Mouse (Mus musculus): Measurements from ENCODE around the gene Senp6. TPM values are rescaled to one million over a fixed set of nuclear protein-coding genes. Genes with fewer than 3 reads are reported as not detected.
A peak's percentile ranks its signal among the peaks of the same experiment; 100 is the strongest.

The Senp6 gene
- total RNA-seq, 1 experiment, result 86.7 TPM

DNA sequence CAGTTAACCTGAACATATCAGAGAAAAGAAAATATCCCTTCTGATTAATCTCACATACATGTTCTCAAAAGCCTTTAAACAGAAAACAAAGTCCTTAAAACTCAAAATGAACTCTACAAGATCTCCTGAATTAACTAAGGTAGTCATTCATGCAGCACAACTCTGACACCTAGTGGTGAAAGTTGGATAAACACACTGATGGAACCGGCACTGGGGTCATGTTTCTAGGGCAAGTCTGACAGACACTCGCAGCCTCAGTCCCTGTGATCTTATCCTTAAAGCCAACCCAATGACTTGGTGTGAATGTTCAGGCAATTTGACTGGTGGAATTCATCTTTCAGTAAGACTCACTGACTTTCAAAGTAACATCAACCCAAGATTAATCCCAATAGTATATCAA lies 40.7 kb upstream of the Senp6 start:
- in situ Hi-C loops (cut with MboI; ENCODE audit: low sequenced_read_pairs in 2 of 2, unreplicated experiment in 2 of 2), result no loop called here
- peak; percentile 51; the same call in 1 of the 2 replicates for TF ChIP-seq ZC3H11A (IDR thresholded peaks at IDR 0.05; ENCODE audit: borderline replicate concordance, low read depth, low read length)
- no peak for TF ChIP-seq CHD2 (IDR thresholded peaks at IDR 0.05; ENCODE audit: low read depth, low read length)
- TF ChIP-seq HCFC1 (IDR thresholded peaks at IDR 0.05; ENCODE audit: borderline replicate concordance, insufficient read depth, low read length), result no peak
- no peak for TF ChIP-seq ZNF384 (IDR thresholded peaks at IDR 0.05; ENCODE audit: low read depth, low read length)
- TF ChIP-seq MAFK (IDR thresholded peaks at IDR 0.05; ENCODE audit: insufficient read depth, low read depth, low read length), result no peak
- H3K4me1 ChIP-seq (ENCODE audit: control insufficient read depth in 2 of 2, insufficient read depth in 2 of 2, low read length in 2 of 2, poor library complexity in 1 of 2), result peaks cover 0 to 2% of the 10 kb centered on the region in 2 experiments; a peak in 1 of 4 replicates
- peak; percentile 82 for DNase-seq (ENCODE audit: low read depth, low spot score)
- no peak overlapping the region for H3K4me3 ChIP-seq (ENCODE audit: insufficient read depth in 1 of 2, low read depth in 1 of 2, low read length in 2 of 2, poor library complexity in 1 of 2, severe bottlenecking in 1 of 2)
- H3K36me3 ChIP-seq (ENCODE audit: control insufficient read depth, insufficient read depth, low read length, poor library complexity, severe bottlenecking), result no peaks in the 10 kb centered on the region
- no peak overlapping the region for H3K27ac ChIP-seq (ENCODE audit: insufficient read depth, low read depth, low read length, poor library complexity, severe bottlenecking)
- no peak overlapping the region for H3K9ac ChIP-seq (ENCODE audit: insufficient read depth, low read depth, low read length, poor library complexity, severe bottlenecking)
- peaks cover 4% of the 10 kb centered on the region; the same call in 1 of the 2 replicates for H3K9me3 ChIP-seq (ENCODE audit: control insufficient read depth, insufficient read depth, low read depth, low read length)

DNA sequence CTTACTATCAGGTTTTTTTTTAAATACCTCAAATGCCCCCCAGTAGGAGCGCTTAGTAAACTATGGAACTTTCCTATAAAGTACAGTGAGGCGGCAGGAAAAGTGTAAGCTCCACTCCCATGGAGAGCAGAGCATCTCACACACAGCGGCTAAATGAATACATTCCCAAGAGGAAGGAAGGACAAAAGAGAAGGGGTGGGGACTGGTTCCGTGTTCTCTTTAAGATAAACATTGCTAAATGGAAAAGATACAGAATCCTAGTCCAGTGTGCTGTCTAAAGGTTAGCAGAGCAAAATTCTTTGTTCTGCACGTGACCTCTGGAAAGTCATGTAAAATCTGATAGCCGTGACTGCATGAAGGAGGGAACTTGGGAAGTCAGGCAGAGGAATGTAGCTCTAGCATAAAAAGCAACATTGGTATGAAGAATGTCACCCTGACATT lies 40.1 kb upstream of the Senp6 start:
- peaks cover 0 to 2% of the 10 kb centered on the region in 2 experiments; a peak in 1 of 4 replicates for H3K4me1 ChIP-seq (ENCODE audit: control insufficient read depth in 2 of 2, insufficient read depth in 2 of 2, low read length in 2 of 2, poor library complexity in 1 of 2)
- H3K9me3 ChIP-seq (ENCODE audit: control insufficient read depth, insufficient read depth, low read depth, low read length), result peaks cover 4% of the 10 kb centered on the region; the same call in 1 of the 2 replicates
- H3K4me3 ChIP-seq (ENCODE audit: insufficient read depth in 1 of 2, low read depth in 1 of 2, low read length in 2 of 2, poor library complexity in 1 of 2, severe bottlenecking in 1 of 2), result no peak overlapping the region
- TF ChIP-seq ZNF384 (IDR thresholded peaks at IDR 0.05; ENCODE audit: low read depth, low read length) (no peak), HCFC1 (IDR thresholded peaks at IDR 0.05; ENCODE audit: borderline replicate concordance, insufficient read depth, low read length) (no peak), ZC3H11A (IDR thresholded peaks at IDR 0.05; ENCODE audit: borderline replicate concordance, low read depth, low read length) (no peak), CHD2 (IDR thresholded peaks at IDR 0.05; ENCODE audit: low read depth, low read length) (no peak), MAFK (IDR thresholded peaks at IDR 0.05; ENCODE audit: insufficient read depth, low read depth, low read length) (no peak)
- no peak overlapping the region for H3K9ac ChIP-seq (ENCODE audit: insufficient read depth, low read depth, low read length, poor library complexity, severe bottlenecking)
- no peak for DNase-seq (ENCODE audit: low read depth, low spot score)
- in situ Hi-C loops (cut with MboI; ENCODE audit: low sequenced_read_pairs in 2 of 2, unreplicated experiment in 2 of 2), result no loop called here
- no peak overlapping the region for H3K27ac ChIP-seq (ENCODE audit: insufficient read depth, low read depth, low read length, poor library complexity, severe bottlenecking)
- no peaks in the 10 kb centered on the region for H3K36me3 ChIP-seq (ENCODE audit: control insufficient read depth, insufficient read depth, low read length, poor library complexity, severe bottlenecking)

DNA sequence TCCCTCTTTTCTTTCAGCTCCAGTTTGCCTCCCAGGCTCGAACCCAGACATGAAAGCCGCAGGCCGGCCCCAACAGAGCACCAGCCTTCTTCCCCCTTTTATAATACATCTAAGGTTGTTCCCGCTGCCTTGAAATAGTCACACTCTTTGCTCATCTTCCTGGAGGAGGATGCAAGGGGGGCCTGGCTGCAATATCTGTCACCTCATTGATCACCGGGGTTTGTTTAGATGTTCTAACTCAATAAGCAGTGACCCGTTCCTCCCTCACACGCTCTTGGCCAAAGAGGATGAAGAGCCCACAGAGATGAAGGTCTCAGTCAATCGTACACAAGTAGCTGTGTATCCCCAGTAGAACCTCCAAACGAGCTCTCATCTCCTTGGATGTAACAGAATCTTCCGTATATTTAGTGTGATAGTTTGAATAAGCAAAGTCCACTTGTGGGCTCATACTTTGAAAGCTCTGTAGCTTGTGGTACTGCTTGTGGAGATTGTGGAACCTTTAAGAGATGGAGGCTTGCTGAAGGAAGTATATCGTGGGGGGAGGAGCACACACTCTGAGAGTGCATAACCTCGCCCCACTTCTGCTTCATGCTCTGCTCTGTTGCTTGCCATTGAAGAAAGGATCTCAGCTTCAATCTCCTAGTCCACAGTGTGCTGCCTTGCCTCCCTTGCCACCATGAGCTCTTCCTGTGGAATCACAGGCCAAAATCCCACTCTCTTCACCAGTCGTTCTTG lies 29.3 kb upstream of the Senp6 start:
- TF ChIP-seq CHD2 (IDR thresholded peaks at IDR 0.05; ENCODE audit: low read depth, low read length) (no peak), MAFK (IDR thresholded peaks at IDR 0.05; ENCODE audit: insufficient read depth, low read depth, low read length) (no peak), ZC3H11A (IDR thresholded peaks at IDR 0.05; ENCODE audit: borderline replicate concordance, low read depth, low read length) (no peak), HCFC1 (IDR thresholded peaks at IDR 0.05; ENCODE audit: borderline replicate concordance, insufficient read depth, low read length) (no peak), ZNF384 (IDR thresholded peaks at IDR 0.05; ENCODE audit: low read depth, low read length) (no peak)
- in situ Hi-C loops (cut with MboI; ENCODE audit: low sequenced_read_pairs in 2 of 2, unreplicated experiment in 2 of 2), result no loop called here
- no peaks in the 10 kb centered on the region for H3K4me1 ChIP-seq (ENCODE audit: control insufficient read depth in 2 of 2, insufficient read depth in 2 of 2, low read length in 2 of 2, poor library complexity in 1 of 2)
- no peak overlapping the region for H3K9ac ChIP-seq (ENCODE audit: insufficient read depth, low read depth, low read length, poor library complexity, severe bottlenecking)
- no peaks in the 10 kb centered on the region for H3K36me3 ChIP-seq (ENCODE audit: control insufficient read depth, insufficient read depth, low read length, poor library complexity, severe bottlenecking)
- peaks cover 4% of the 10 kb centered on the region for H3K9me3 ChIP-seq (ENCODE audit: control insufficient read depth, insufficient read depth, low read depth, low read length)
- DNase-seq (ENCODE audit: low read depth, low spot score), result no peak
- no peak overlapping the region for H3K4me3 ChIP-seq (ENCODE audit: insufficient read depth in 1 of 2, low read depth in 1 of 2, low read length in 2 of 2, poor library complexity in 1 of 2, severe bottlenecking in 1 of 2)
- H3K27ac ChIP-seq (ENCODE audit: insufficient read depth, low read depth, low read length, poor library complexity, severe bottlenecking), result no peak overlapping the region

DNA sequence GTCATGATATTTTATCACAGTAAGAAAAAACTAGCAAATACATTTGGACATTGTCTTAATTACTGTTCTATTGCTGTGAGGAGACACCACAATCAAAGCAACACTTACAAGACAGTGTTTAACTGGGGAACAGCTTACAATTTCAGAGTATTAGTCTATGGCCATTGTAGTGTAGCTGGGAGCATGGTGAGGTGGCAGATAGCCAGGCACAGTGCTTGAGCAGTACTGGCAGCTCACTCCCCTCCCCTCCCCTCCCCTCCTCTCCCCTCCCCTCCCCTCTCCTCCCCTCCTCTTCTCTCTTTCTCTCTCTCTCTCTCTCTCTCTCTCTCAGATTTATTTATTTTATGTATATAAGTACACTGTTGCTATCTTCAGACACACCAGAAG lies 28.7 kb upstream of the Senp6 start:
- Histone ChIP-seq H3K36me3 (ENCODE audit: control insufficient read depth, insufficient read depth, low read length, poor library complexity, severe bottlenecking) (no peaks in the 10 kb centered on the region), H3K4me1 (ENCODE audit: control insufficient read depth in 2 of 2, insufficient read depth in 2 of 2, low read length in 2 of 2, poor library complexity in 1 of 2) (no peaks in the 10 kb centered on the region), H3K9ac (ENCODE audit: insufficient read depth, low read depth, low read length, poor library complexity, severe bottlenecking) (no peak overlapping the region), H3K4me3 (ENCODE audit: insufficient read depth in 1 of 2, low read depth in 1 of 2, low read length in 2 of 2, poor library complexity in 1 of 2, severe bottlenecking in 1 of 2) (no peak overlapping the region), H3K27ac (ENCODE audit: insufficient read depth, low read depth, low read length, poor library complexity, severe bottlenecking) (no peak overlapping the region), H3K9me3 (ENCODE audit: control insufficient read depth, insufficient read depth, low read depth, low read length) (peaks cover 4% of the 10 kb centered on the region)
- no peak for DNase-seq (ENCODE audit: low read depth, low spot score)
- no peak for TF ChIP-seq ZC3H11A (IDR thresholded peaks at IDR 0.05; ENCODE audit: borderline replicate concordance, low read depth, low read length)
- TF ChIP-seq MAFK (IDR thresholded peaks at IDR 0.05; ENCODE audit: insufficient read depth, low read depth, low read length), result no peak
- no peak for TF ChIP-seq CHD2 (IDR thresholded peaks at IDR 0.05; ENCODE audit: low read depth, low read length)
- no peak for TF ChIP-seq ZNF384 (IDR thresholded peaks at IDR 0.05; ENCODE audit: low read depth, low read length)
- no peak for TF ChIP-seq HCFC1 (IDR thresholded peaks at IDR 0.05; ENCODE audit: borderline replicate concordance, insufficient read depth, low read length)
- in situ Hi-C loops (cut with MboI; ENCODE audit: low sequenced_read_pairs in 2 of 2, unreplicated experiment in 2 of 2), result no loop called here
